Mouse (Mus musculus) forebrain, embryonic 13.5 days (tissue): ENCODE data around the gene Hspb7. TPM values are rescaled to one million over a fixed set of nuclear protein-coding genes. Genes with fewer than 3 reads are reported as not detected.

ENCODE experiments used
- ATAC-seq: fragments of 200-750 bp; cut with Nextera tagmentation; 2 replicates; pipeline ENCODE4 v1.8.0; 2017
- H3K27ac ChIP-seq: fragments of 300-500 bp; sonication (generic); 2 replicates; pipeline ENCODE4 v1.5.1; 2015; ENCODE audit warnings: inconsistent platforms, mild to moderate bottlenecking, moderate library complexity
- H3K27me3 ChIP-seq: fragments of 300-500 bp; sonication (generic); 2 replicates; pipeline ENCODE4 v1.6.1; 2015; ENCODE audit warnings: mild to moderate bottlenecking, inconsistent platforms
- H3K36me3 ChIP-seq: fragments of 300-500 bp; sonication (generic); 2 replicates; pipeline ENCODE4 v1.6.1; 2015; ENCODE audit warnings: mild to moderate bottlenecking, inconsistent platforms; ENCODE audit not compliant: poor library complexity, severe bottlenecking
- H3K4me1 ChIP-seq: fragments of 300-500 bp; sonication (generic); 2 replicates; pipeline ENCODE4 v1.6.1; 2015; ENCODE audit warnings: inconsistent platforms
- H3K4me2 ChIP-seq: fragments of 300-500 bp; sonication (generic); 2 replicates; pipeline ENCODE4 v1.6.1; 2015; ENCODE audit warnings: inconsistent platforms, mild to moderate bottlenecking, moderate library complexity
- H3K4me3 ChIP-seq: fragments of 300-500 bp; sonication (generic); 2 replicates; pipeline ENCODE4 v1.5.1; 2015; ENCODE audit warnings: mild to moderate bottlenecking, inconsistent platforms
- H3K9ac ChIP-seq: fragments of 300-500 bp; sonication (generic); 2 replicates; pipeline ENCODE4 v1.6.1; 2015; ENCODE audit warnings: mild to moderate bottlenecking, inconsistent platforms
- H3K9me3 ChIP-seq: fragments of 300-500 bp; sonication (generic); replicated peaks from 2 replicates; pipeline ENCODE4 v1.6.1; 2016; ENCODE audit warnings: inconsistent platforms
- WGBS: fragments of 180-500 bp; shearing (Covaris S2); methylation state at CpG from one replicate; pipeline ENCODE4 v1.1.7; 2015; 5-methylcytosine and 5-hydroxymethylcytosine counted together
- polyA plus RNA-seq: library from polyadenylated mRNA; unstranded; fragments of >200 nt; fragmentation: Nextera tagmentation; extraction: Ambion mirVana; gene quantifications from 2 replicates; pipeline ENCODE4 v1.2.1, GENCODE M21; 2015

Hspb7 gene
- polyA plus RNA-seq, 1 experiment from 2014 or later = not detected

DNA sequence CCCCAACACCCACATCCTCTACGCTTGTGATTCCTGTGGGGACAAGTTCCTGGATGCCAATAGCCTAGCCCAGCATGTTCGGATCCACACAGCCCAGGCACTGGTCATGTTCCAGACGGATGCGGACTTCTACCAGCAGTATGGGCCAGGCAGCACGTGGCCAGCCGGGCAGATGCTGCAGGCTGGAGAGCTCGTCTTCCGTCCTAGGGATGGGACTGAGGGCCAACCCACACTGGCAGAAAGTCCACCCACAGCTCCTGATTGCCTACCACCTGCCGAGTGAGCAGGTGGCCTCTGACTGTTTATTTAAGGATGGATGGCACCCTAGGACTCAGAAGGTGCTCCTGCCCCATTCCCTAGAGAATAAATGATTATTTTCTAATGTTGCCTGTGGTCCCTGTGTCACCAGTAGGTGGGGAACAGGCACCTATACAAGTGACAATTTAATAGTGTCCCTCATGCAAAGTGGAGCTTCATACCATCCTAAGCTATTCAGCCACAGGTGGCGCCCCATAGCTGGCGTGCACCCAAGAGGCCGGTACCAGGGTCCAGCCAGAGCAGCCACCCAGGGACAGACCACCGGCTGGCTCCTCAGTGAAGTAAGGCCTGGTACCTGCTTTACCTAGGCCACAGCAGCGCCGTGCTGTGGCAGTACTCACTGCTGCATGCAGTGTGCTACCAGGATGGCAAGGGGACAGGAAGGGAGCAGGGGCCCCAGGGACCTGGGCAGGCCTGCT is 46.4 kb downstream of the Hspb7 start:
- Histone ChIP-seq H3K9me3 (no peaks in the 10 kb centered on the region; the same call in 1 of the 2 replicates), H3K4me2 (no peak overlapping the region), H3K4me1 (no peaks in the 10 kb centered on the region), H3K27ac (no peak overlapping the region), H3K9ac (no peak overlapping the region), H3K36me3 (peaks cover 99% of the 10 kb centered on the region), H3K4me3 (no peak overlapping the region), H3K27me3 (no peaks in the 10 kb centered on the region)
- WGBS = 85% methylated on average over 15 of the region's 15 CpGs
- no peak for ATAC-seq

DNA sequence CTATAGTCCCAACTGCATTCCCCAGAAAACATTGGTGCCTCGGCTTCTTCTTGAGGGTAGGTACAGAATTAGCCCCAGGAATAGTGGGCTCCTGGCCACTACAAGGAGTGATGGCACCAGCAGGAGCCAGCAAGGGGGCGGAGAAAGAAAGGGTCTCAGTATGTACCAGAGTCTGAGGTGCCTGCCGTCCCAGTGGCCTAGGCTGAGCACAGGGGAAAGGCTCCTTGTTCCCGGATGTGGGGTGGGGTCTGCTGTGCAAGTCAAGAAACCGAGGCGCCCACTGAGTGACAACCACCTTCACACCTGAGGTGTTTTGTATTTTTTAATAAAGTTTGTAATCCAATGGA is 47.0 kb downstream of the Hspb7 start:
- H3K9ac ChIP-seq = no peak overlapping the region
- no peak overlapping the region for H3K4me2 ChIP-seq
- peaks cover 99% of the 10 kb centered on the region for H3K36me3 ChIP-seq
- H3K27ac ChIP-seq = no peak overlapping the region
- H3K27me3 ChIP-seq = no peaks in the 10 kb centered on the region
- H3K4me3 ChIP-seq = no peak overlapping the region
- 84% methylated on average over 6 of the region's 6 CpGs for WGBS
- H3K9me3 ChIP-seq = no peaks in the 10 kb centered on the region; the same call in 1 of the 2 replicates
- H3K4me1 ChIP-seq = no peaks in the 10 kb centered on the region
- ATAC-seq = no peak

DNA sequence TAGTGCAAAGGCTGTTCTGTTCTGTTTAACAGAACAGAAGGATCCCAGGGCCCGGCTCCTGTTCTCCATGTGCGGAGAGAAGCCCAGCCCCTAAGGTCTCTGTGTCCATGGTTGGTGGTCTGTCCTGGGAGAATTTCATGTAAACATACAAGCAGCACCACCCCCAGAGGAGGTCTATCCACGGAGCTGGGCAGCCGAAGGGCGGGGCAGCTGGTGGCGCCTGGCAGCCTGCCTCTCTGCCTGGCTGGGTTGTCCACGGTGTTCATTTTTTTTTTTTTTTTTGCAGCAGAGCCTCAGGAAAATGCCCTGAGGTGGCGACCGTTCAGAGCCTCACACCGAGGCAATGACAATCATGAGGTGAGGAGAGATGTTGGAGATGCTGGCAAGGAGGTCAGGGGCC is 48.0 kb downstream of the Hspb7 start:
- 67% methylated on average over 10 of the region's 10 CpGs for WGBS
- no peak for ATAC-seq
- Histone ChIP-seq H3K9ac (no peak overlapping the region), H3K27me3 (no peaks in the 10 kb centered on the region), H3K27ac (no peak overlapping the region; the same call in 1 of the 2 replicates), H3K36me3 (peaks cover 99% of the 10 kb centered on the region), H3K4me3 (no peak overlapping the region), H3K9me3 (no peaks in the 10 kb centered on the region; the same call in 1 of the 2 replicates), H3K4me1 (no peaks in the 10 kb centered on the region), H3K4me2 (no peak overlapping the region)

DNA sequence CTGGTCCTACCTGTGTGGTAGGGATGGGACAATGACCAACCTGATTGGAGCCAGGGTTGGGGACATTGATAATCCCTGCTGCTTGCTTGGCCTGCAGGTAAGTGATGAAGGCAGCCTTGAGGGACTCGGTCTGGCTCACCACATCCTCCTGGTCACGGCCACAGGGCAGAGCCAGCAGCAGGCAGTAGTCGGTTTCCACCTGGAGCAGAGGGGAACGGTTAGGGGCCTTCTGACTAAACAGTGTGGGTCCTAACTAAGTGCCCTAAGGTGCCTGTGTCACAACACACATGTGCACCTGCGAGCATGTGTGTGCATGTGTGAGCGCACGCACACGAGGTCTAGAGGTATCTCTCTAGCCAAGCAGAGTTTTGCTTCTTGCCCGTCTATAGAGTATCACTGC is 48.8 kb downstream of the Hspb7 start:
- H3K9ac ChIP-seq = no peak overlapping the region
- H3K27ac ChIP-seq = no peak overlapping the region
- no peaks in the 10 kb centered on the region; the same call in 1 of the 2 replicates for H3K9me3 ChIP-seq
- H3K4me3 ChIP-seq = no peak overlapping the region
- H3K27me3 ChIP-seq = no peaks in the 10 kb centered on the region
- no peak for ATAC-seq
- no peaks in the 10 kb centered on the region for H3K4me1 ChIP-seq
- 93% methylated on average over 9 of the region's 9 CpGs for WGBS
- peaks cover 99% of the 10 kb centered on the region for H3K36me3 ChIP-seq
- no peak overlapping the region for H3K4me2 ChIP-seq

GRCm38 (mm10) chr4:141471491-141471890 is 50.9 kb downstream of the Hspb7 start:
- ATAC-seq = no peak
- Histone ChIP-seq H3K9me3 (no peaks in the 10 kb centered on the region; the same call in 1 of the 2 replicates), H3K9ac (no peak overlapping the region), H3K4me2 (no peak overlapping the region), H3K4me1 (no peaks in the 10 kb centered on the region), H3K4me3 (no peak overlapping the region), H3K36me3 (peaks cover 99% of the 10 kb centered on the region), H3K27me3 (no peaks in the 10 kb centered on the region), H3K27ac (no peak overlapping the region)
- WGBS = over 99% methylated on average over 16 of the region's 16 CpGs

- no peak for ATAC-seq
- H3K9me3 ChIP-seq = no peaks in the 10 kb centered on the region; the same call in 1 of the 2 replicates
- H3K27me3 ChIP-seq = no peaks in the 10 kb centered on the region
- H3K4me2 ChIP-seq = no peak overlapping the region
- H3K4me3 ChIP-seq = no peak overlapping the region
- no peaks in the 10 kb centered on the region for H3K4me1 ChIP-seq
- 95% methylated on average over 32 of the region's 32 CpGs for WGBS
- H3K27ac ChIP-seq = no peak overlapping the region
- H3K36me3 ChIP-seq = peaks cover 99% of the 10 kb centered on the region
- no peak overlapping the region for H3K9ac ChIP-seq
Observed at GRCm38 (mm10) chr4:141472641-141473321, 52.2 kb downstream of the Hspb7 start.

DNA sequence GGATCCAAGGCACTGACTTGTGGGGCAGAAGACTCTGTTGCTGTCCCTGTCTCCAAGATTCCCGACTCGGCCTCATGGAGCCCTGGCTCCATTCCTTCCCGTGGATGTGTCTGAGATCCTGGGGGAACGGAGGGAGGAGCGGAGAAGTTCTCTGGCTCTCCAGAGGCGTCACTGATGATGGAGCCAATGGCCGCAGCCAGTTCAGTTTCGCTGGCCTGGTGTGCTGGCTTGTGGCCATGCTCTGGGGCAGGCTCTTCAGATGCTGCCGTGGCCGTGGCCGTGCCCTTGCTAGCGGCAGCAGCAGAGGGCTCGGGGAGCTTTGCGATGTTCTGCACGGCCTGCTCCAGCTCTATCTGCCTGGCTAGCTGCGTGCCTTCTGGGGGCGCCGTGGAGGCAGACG is 53.9 kb downstream of the Hspb7 start:
- no peak overlapping the region for H3K9ac ChIP-seq
- no peak overlapping the region for H3K4me2 ChIP-seq
- H3K9me3 ChIP-seq = no peaks in the 10 kb centered on the region; the same call in 1 of the 2 replicates
- H3K27me3 ChIP-seq = no peaks in the 10 kb centered on the region
- WGBS = 91% methylated on average over 19 of the region's 19 CpGs
- no peak for ATAC-seq
- peaks cover 100% of the 10 kb centered on the region for H3K36me3 ChIP-seq
- H3K4me3 ChIP-seq = no peak overlapping the region
- H3K27ac ChIP-seq = no peak overlapping the region
- H3K4me1 ChIP-seq = no peaks in the 10 kb centered on the region

Other genes starting within 250 kb of the Hspb7 start
- 6.1 and 7.1 TPM in 2 replicates for gene Rsg1, start 206.8 kb upstream of the Hspb7 start, polyA plus RNA-seq
- gene Arhgef19, start 181.3 kb upstream of the Hspb7 start, polyA plus RNA-seq = 0.96 and 1.2 TPM in 2 replicates
- gene Epha2, start 119.5 kb upstream of the Hspb7 start, polyA plus RNA-seq = 1.0 and 1.3 TPM in 2 replicates
- gene Fam131c, start 52.6 kb upstream of the Hspb7 start, polyA plus RNA-seq = 3.3 and 3.8 TPM in 2 replicates
- gene Clcnka, start 22.1 kb upstream of the Hspb7 start, polyA plus RNA-seq = 0.10 TPM in 1 of 2 replicates, not detected in the other
- not detected in 2 replicates for gene Clcnkb, start 4.8 kb upstream of the Hspb7 start, polyA plus RNA-seq
- not detected in 2 replicates for gene Srarp, start 15.3 kb downstream of the Hspb7 start, polyA plus RNA-seq
- 60.9 and 63.7 TPM in 2 replicates for gene Zbtb17, start 23.9 kb downstream of the Hspb7 start, polyA plus RNA-seq
- 16.7 and 17.1 TPM in 2 replicates for gene Spen, start 117.8 kb downstream of the Hspb7 start, polyA plus RNA-seq
- 11.1 and 13.9 TPM in 2 replicates for gene Fblim1, start 185.3 kb downstream of the Hspb7 start, polyA plus RNA-seq
- gene Tmem82, start 197.9 kb downstream of the Hspb7 start, polyA plus RNA-seq = 0.17 TPM in 1 of 2 replicates, not detected in the other
- gene Slc25a34, start 203.0 kb downstream of the Hspb7 start, polyA plus RNA-seq = 0.08 and 0.13 TPM in 2 replicates
- gene Plekhm2, start 244.1 kb downstream of the Hspb7 start, polyA plus RNA-seq = 6.1 and 7.2 TPM in 2 replicates